Mouse (Mus musculus) embryo, embryonic 11.5 days (tissue): ENCODE measurements around the gene Med12l.
A peak's percentile ranks its signal among the peaks of the same experiment; 100 is the strongest.

Source experiments
- DNase-seq: peaks from one replicate; pipeline ENCODE4 v3.0.0-alpha.2; 2012; ENCODE audit warnings: low read depth, low spot score

Med12l gene

GRCm38 (mm10) chr3:59316077-59316476, 310.5 kb downstream of the Med12l start:
- DNase-seq, result no peak

DNA sequence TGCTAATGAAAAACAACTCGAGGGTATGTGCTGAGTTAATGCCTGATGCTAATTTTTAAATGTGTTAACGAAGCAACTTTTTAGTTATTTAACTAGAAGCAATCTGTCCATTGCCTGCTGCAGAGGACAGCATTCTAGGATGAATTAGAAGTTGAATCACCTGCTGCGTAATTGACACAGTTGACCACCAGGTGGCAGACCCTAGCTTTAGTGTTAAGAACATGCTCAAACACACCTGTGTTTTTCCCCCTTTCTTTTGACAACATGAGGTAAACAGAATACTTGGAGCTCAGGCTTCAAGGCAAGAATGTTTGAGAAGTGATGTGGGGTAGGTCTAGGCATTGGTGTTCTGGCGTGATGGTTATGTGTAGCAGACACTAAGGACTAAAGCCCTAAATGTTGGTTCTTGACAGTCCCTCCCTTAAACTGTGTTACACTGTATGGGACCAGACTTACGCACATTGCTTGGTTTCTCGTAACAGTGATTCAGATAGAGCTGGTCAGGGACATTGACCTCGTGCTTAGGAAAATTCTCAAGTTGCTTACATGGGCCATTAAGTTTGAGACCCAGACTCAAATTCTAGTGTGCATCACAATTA, 315.8 kb downstream of the Med12l start:
- DNase-seq, result peak; percentile 38

GRCm38 (mm10) chr3:59328526-59328925, 322.9 kb downstream of the Med12l start:
- DNase-seq, result no peak

- DNase-seq, result no peak
Observed at GRCm38 (mm10) chr3:59341647-59342427, 336.2 kb downstream of the Med12l start.

- no peak for DNase-seq
Observed at GRCm38 (mm10) chr3:59343026-59343425, 337.4 kb downstream of the Med12l start.

GRCm38 (mm10) chr3:59344065-59344905, 338.7 kb downstream of the Med12l start, which contains the start of gene Igsf10:
Igsf10 (minus strand) TSS chr3:59344394.
- DNase-seq, result peak; percentile 67

- DNase-seq, result no peak
Observed at GRCm38 (mm10) chr3:59351768-59352167, 346.1 kb downstream of the Med12l start.

GRCm38 (mm10) chr3:59354156-59354555, 348.5 kb downstream of the Med12l start:
- DNase-seq, result no peak

DNA sequence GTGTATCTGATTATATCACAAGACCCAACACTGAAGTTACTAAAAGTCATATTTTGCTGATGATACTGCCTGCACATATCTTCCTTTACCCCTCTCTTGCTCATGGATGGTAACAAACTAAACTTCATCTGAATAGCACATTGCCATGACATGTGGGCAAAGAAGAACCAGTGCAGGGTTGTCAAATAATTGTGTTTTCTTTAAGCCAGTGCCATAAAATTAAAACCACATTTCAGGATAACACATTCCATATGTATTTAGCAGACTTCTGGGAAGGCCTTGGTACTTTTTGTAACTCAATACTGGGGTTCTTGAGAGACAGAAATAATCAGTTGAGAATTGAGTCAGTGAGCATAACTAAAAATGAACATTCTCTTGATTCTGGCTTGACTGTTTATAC, 354.5 kb downstream of the Med12l start:
- no peak for DNase-seq

- DNase-seq, result no peak
Observed at GRCm38 (mm10) chr3:59361895-59362294, 356.3 kb downstream of the Med12l start.
